Mouse (Mus musculus): ENCODE measurements around the gene Uaca.

Gene Uaca

DNA sequence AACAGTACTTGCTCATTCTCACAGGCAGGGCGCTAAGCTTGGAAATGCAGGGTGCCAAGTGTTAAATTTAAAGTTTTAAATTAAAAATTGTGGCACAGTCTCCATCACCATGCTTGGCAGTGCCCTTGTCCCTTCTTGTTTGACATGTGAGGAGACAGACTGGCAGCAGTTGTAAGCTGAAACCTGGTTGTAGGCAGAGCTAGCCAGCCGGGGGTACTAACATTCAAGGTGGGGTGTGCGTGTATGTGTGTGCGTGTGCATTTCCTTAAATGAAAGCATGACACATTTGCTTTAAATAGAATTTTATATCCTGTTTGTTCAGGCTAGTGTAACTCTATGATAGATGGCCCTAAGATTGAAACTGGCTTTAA is 42.7 kb downstream of the Uaca start:
- DNase-seq (ENCODE audit: low read depth, low spot score), result no peak

DNA sequence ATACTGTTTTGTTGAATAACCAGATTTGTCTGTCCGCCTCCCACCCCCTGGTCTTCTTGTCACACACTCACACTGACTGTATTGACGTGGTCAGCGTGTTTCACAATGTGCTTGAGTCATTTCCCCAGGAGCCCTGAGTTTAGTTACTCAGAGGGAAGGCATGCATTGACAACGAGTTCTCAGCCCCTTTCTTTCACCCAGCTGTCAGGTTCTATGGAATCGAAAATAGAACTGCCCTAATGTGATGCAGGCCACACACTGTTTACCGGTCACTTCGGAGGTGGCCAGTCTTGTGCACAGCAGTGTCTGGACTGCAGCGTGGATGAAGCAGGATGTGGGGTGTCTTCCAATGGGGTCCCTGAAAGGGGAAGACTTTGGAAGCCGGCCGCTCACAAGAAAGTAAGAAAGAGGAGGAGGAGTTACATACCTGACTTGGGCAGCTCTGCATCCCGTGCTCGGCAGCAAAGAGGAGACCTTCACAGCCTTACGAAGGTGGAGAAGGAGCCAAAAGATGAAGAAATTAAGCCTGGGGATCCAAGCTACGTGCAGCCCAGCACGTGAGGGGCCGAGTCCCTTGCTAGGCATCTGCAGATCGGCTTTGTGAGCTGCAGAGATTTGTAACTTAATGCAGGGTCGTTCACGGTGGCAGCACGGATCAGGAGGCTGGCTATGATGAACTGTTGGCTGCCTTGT is 43.3 kb downstream of the Uaca start:
- DNase-seq (ENCODE audit: low read depth, low spot score), result peak; percentile 45

DNA sequence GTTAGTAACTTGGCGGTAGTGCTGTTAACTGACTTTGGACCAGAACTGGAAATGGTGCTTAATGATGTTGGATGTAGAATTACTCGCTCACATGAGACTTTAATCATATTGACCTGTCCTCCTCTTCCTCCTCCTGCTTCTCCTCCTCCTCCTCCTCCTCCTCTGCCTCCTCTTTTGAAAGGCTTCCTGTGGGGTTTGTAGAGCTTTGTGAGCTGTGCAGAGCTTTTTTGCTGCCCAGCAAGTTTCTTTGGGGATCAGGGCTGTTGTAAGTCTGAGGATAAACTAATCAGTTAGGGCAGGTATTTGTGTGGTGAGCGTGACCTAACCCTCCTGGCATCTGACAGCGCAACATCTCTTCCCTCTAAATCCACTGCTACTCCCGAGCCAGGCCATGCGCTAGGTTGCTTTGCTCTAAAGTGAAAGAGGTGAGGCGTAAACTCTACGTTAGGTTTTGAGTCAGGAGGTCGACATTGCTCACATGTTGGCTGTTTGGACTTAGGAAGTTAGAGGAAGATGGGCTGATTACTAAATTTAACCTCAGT is 44.1 kb downstream of the Uaca start:
- no peak for DNase-seq (ENCODE audit: low read depth, low spot score)

DNA sequence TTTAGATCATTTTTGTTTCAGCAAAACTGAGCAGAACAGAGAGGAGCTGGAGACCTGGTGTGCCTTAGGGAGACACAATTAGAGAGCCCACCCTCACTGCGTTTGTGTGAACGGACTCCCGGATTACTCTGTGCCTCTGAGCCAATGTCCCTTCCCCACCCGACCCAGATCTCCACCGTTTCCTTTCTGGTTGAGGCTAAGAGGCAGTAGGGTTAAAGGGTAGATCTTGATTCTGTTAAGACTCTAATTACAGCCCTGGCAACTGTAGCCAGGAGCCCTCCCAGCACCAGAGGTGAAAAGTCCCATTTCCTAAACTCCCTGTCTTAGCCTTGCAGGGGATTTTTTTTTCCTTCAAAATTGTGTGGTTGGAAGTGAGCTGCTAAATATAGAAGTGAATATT is 47.1 kb downstream of the Uaca start:
- no peak for DNase-seq (ENCODE audit: low read depth, low spot score)

DNA sequence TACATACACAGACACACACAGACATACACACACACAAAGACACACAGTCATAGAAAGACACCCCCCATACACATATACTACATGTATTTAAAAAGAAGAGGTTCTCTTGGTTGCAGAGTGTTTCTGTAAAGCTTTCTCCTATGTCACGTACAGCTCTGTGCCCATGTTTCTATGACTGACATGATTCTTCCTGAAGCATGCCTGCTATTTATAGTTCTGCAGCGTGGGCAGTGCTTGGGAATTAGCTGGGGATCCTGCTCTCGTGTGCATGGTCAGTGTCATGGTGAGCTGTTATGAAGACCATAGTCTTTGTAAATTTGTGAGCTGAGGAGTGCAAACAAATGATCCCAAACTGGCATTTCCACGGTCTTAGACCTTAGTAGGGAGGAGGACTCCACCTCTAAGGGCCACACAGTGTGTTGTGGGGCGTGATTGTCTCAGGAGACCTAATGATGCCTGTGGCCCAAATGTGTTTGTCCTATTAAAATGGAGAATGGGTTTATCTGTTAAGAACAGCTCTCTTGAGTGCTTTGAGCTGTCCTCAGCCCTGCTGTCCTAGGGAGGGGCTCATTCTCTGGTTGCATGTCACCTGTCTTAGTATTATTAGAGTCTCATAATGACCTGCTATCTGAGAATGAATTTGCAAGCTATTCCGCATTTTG is 49.2 kb downstream of the Uaca start:
- no peak for DNase-seq (ENCODE audit: low read depth, low spot score)

DNA sequence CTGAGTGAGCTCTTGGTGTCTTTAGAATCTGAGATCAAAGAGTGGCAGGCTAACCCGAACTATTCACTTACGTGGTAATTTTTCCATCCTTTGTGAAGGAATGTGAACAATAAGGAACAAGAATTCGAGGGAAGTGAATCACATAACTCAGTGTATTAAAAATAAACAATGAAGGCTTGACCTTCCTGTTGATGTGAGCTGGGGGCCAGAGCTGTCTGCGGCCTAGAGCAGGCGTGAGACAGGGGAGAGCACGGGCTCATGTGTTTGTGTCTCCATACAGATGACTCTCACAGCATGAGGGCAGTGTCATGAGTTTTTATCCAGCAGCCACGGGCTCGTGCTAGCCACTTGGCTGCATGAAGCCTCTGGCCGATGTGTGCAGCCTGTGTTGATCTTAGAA is 54.4 kb downstream of the Uaca start:
- peak; percentile 48 for DNase-seq (ENCODE audit: low read depth, low spot score)

DNA sequence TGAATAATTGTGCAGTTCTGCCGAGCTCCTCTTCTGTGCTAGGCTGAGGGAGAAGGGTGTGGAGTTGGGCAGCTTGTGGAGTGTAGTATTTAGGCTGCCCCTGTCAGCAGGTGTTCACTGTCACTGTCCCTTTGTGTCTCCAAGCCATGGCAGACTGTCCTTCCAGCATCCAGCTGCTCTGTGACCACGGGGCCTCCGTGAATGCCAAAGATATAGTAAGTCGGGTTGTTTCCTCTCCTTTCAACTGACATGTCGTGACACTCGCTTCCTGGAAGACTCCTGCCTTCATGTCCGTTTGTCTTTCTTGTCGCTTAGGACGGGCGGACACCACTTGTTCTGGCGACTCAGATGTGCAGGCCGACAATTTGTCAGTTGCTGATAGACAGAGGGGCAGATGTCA is 55.6 kb downstream of the Uaca start:
- DNase-seq (ENCODE audit: low read depth, low spot score), result no peak

DNA sequence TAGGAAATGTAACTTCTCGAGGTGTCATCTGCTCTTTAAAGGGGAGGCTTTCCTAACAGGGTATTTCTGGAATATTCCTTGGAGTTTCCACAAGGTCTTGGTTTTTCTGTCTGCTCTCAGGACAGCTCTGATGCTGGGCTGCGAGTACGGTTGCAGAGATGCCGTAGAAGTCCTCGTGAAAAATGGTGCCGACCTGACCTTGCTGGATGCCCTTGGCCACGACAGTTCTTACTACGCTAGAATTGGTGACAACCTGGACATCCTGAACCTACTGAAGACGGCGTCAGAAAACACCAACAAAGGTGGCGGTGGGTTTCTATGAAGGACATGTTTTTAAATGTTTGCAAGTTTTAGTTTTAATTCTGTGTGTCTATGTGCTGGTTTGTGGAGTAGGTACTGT is 59.9 kb downstream of the Uaca start:
- DNase-seq (ENCODE audit: low read depth, low spot score), result no peak

DNA sequence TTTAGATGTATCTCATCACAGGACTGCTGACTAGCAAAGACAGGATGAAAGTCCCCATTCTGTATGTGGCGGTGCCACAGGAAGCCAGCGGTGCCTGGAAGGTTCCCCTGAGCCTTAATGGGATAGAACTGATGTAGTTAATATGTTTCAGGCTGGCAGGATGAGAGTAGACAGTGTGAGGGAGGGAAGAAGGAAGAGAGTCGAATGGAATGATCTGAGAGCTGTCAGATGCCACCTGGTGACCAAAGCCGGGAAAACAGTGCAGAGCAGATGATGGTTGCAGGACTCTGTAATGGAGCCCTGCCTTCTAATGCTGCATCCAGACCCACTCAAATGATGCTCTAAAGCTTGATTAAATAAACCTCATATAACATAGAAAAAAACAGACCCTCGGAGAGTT is 63.5 kb downstream of the Uaca start:
- peak; percentile 60 for DNase-seq (ENCODE audit: low read depth, low spot score)

DNA sequence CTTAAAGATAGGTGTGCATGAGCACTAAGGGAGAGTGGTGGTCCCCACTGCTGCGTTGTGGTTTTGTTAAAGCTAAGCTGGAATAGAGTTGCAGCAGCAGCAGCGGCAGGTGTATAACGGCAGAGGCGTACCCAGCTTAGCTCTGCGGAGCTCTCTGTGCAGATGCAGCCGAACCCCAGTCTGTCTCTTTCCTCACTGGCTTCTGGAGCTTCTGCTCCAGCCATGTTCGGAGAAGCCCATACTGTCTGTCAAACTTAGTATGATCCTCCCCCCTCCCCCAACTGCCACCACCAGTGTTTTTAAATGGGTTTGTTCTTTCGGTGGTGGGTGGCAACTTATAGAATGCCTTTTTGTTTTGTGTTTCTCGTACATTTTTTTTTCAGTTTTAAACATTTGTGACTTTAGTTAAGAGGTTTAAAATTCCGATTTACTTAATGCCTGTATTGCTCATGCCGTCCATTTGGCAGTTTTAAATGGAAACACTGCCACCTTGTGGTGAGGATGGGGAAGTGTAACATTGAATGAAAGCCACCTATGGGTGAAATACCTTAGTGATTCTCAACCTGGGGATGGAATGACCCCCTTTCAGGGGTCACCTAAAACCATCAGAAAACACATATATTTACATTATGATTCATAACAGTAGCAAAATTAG is 64.1 kb downstream of the Uaca start:
- DNase-seq (ENCODE audit: low read depth, low spot score), result peak; percentile 80

DNA sequence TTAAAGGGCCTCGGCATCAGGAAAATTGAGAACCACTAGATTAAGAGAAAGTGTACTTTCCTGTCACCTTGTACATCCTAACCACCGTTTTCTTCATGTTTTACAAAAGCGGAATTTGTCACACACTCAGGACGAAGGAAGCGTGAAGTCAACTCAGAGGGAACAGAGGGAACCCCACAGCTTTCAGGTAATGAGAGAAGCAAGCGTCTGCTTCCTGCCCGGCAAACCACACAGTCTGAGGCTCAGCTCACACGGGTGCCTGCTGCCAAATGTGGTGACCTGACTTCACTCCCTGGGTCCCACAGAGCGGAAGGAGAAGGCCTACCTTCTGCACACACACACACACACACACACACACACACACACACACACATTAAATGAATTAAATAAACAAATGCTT is 64.7 kb downstream of the Uaca start:
- no peak for DNase-seq (ENCODE audit: low read depth, low spot score)

DNA sequence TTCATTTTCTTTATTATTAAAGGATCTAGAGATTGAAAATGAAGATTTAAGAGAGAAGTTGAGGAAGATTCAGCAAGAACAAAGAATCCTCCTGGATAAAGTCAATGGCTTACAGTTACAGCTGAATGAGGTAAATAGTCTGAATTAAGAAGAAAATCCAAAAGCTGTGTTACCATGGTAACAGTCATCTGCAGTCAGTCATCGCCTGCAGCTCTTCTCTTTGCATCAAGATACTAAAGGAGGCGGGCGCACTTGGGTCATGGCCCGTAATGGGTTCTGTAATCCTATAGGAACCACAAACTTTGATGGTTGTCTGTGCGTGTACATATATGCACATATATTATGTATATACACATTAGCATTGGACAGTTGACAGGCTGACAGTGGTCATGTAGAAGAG is 66.7 kb downstream of the Uaca start:
- no peak for DNase-seq (ENCODE audit: low read depth, low spot score)

DNA sequence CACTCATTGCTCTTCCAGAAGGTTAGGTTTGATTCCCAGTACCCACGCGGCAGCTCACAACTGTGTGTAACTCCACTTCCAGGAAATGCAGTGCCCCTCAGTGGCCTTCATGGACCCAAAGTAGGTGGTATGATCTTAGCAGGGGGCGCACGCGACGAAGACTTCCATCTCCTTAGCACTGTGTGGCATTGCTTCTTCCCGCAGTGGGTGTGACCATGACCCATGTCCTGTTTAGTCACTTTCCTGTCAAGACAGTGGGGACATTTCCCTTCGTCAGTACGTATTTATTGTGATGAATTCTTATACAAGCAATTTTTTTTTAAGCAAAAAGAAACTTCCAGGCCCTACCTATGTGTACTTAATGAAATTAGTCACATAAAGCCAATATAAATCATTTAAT is 70.3 kb downstream of the Uaca start:
- no peak for DNase-seq (ENCODE audit: low read depth, low spot score)

DNA sequence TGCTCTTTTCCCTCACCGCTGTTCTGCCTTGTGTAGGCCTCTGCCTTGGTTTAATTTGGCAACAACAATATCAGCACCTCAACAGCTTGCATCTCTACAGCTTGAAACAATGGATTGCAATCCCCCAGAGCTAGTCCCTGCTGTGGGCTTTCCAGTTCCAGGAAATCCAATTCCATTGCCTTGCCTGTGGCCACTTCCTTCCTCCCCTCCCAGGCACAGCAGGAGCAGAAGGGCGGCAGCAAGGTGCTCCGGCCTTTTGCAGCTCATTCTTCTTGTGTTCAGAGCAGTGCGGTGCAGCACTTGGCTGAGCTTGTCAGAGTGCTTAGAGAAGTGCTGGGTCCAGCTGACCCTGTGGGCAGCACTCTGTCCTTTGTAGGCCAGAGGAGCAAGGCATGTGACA is 71.5 kb downstream of the Uaca start:
- DNase-seq (ENCODE audit: low read depth, low spot score), result no peak

DNA sequence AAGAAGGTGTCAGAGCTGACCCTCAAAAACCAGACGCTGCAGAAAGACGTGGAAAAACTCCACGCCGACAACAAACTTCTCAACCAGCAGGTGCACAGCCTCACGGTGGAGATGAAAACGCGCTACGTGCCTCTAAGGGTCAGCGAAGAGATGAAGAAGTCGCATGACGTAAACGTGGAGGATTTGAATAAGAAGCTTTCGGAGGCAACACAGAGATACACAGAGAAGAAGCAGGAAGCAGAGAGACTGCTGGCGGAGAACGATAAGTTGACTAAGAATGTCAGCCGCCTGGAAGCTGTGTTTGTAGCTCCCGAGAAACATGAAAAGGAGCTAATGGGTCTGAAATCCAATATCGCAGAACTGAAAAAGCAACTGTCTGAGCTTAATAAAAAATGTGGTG is 76.1 kb downstream of the Uaca start:
- no peak for DNase-seq (ENCODE audit: low read depth, low spot score)

DNA sequence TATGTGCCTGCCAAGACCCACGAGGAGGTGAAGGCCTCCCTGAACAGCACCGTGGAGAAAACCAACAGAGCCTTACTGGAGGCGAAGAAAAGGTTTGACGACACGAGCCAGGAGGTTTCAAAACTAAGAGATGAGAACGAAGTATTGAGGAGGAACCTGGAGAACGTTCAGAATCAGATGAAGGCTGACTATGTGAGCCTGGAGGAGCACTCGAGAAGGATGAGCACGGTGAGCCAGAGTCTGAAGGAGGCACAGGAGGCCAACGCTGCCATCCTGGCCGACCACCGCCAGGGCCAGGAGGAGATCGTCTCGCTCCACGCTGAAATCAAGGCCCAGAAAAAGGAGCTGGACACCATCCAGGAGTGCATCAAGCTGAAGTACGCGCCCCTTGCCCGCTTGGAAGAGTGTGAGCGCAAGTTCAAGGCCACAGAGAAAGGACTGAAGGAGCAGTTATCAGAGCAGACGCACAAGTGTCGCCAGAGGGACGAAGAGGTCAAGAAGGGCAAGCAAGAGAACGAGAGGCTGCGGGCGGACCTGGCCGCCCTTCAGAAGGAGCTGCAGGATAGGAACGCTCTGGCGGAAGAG is 76.7 kb downstream of the Uaca start:
- DNase-seq (ENCODE audit: low read depth, low spot score), result no peak

DNA sequence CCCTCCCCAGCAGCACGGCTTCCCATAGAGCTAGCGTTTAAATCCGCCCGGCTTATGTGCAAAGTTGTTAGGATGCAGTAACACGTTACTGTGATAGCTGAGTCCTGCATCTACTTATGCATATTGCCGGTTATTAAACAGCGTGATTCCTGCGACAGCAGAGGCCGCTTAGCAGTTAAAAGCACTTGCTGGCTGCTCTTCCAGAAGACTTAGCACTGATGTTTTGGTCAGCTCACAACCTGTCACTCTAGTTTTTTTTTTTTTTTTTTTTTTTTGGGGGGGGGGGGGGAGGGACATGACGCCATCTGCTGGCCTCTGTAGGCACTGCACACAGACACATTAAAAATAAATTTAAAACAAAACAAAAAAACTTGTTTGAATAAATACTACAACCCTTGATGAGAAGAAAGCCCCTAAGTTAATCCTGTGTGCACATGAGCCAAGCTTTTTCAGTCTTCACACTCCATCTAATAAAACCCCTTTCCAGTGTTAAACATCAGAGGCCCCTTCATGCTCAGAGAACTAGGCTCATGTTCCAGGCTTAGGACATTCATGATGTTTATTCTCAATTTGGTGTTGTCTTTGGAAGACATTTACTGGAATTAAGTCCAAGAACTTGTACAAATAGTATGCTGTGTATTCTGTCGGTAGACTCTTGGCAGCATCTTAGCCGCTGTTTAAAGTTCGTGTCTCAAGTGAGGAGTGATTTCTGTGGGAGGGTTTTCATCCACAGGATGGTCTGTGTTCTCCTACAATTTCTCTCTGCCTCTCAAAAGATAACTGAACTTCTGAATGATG is 79.1 kb downstream of the Uaca start:
- DNase-seq (ENCODE audit: low read depth, low spot score), result no peak

DNA sequence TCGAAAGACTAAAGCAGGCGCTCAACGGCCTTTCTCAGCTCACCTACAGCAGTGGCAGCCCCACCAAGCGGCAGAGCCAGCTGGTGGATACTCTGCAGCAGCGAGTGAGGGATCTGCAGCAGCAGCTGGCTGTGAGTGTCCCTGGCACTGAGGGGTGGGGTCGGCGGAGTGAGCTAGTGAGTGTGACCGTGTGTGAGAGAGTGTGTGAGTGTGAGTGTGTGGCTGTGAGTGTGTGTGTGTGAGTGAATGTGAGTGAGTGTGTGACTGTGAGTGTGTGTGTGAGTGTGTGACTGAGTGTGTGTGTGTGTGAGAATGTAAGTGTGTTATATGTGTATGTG is 79.7 kb downstream of the Uaca start:
- DNase-seq (ENCODE audit: low read depth, low spot score), result no peak

DNA sequence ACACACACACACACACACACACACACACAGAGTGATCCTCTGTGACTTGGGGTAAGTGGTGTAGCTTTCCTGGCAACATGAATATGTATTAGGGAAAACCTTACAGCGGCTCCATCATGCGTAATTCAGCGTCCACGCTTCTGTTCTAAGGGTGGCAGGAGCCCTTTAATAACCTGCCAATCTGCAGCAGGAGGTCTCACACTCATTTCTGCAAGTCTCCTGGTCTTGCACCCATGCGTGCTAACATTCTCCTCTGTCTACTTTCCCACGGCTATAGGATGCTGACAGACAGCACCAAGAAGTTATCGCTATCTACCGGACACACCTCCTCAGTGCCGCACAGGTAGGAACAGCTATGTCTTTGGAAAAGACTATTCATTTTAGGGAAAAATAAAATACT is 81.7 kb downstream of the Uaca start:
- DNase-seq (ENCODE audit: low read depth, low spot score), result no peak

DNA sequence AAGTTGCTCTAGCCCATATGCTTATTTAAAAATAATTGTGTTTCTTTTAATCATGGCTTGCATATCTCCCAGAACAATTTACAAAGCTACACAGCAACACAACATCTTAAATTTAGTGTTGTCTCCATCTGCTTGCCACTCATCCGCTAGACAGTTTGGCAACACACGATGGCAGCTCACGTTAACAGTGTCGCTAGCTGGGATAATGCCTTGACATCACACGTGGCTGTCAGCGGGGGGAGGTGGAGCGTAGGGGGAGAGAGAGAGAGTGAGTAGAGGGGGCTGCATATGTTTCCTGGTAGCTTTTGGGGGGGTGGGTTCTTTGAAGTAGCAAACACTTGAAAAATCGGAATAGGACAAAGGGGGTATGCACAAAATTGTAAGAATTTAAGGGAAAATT is 82.2 kb downstream of the Uaca start:
- DNase-seq (ENCODE audit: low read depth, low spot score), result no peak

DNA sequence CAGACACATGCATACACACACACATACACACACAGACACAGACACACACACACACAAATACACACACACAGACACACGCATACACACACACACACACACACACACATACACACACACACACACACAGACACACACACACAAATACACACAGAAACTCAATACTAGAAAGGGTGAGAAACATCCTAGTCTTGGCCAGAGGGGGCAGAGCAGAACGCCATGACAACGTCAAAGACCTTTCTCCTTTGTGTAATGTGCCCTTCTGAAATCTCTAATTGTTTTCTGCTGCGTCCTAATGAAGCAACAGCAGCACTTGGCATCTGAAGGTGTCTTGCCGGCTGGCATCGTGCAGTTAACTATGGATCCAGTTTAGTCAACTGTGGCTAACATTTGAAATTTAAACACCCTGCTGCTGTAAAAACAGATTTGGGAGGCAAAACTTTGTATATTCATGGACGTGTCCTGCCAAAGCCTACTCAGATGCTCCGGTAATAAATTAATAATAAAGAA is 83.8 kb downstream of the Uaca start:
- no peak for DNase-seq (ENCODE audit: low read depth, low spot score)

DNA sequence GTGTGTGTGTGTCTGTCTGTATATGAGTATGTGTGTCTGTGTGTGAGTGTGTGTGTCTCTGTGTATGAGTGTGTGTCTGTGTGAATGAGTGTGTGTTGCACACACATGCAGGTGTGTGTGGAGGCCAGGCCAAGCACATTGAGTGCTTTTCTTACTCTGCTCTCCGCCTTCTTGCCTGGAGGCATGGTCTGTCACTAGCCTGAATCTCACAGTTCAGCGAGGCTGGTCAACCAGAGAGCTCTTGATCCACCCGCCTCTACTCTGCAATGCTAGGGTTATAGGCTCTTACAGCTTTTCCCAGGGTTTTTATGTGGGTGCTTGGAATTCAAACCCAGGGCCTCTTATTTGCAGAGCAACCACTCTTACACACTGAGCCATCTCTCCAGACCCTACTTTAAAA is 84.3 kb downstream of the Uaca start:
- DNase-seq (ENCODE audit: low read depth, low spot score), result no peak

Measured in mesoderm, embryonic 11.5 days (tissue).